Mouse (Mus musculus) liver, postnatal 0 days (tissue): ENCODE results near the gene Klhl12. TPM values are rescaled to one million over a fixed set of nuclear protein-coding genes. Genes with fewer than 3 reads are reported as not detected.
A peak's percentile ranks its signal among the peaks of the same experiment; 100 is the strongest.

Experiments
- ATAC-seq: fragments of 200-750 bp; cut with Nextera tagmentation; 2 replicates; pipeline ENCODE4 v1.8.0; 2017; ENCODE audit warnings: mild to moderate bottlenecking, moderate library complexity
- DNase-seq: peaks from one replicate; pipeline ENCODE4 v3.0.0-alpha.2; 2016
- H3K27ac ChIP-seq: fragments of 300-500 bp; sonication (generic); 2 replicates; pipeline ENCODE4 v1.5.1; 2014; ENCODE audit warnings: antibody characterized with exemption, moderate library complexity, mild to moderate bottlenecking, low read depth
- H3K27me3 ChIP-seq: fragments of 300-500 bp; sonication (generic); 2 replicates; pipeline ENCODE4 v1.6.1; 2014; ENCODE audit warnings: low read length, control low read depth, mixed read lengths; ENCODE audit not compliant: insufficient read depth
- H3K36me3 ChIP-seq: fragments of 300-500 bp; sonication (generic); replicated peaks from 2 replicates; pipeline ENCODE4 v1.6.1; 2014; ENCODE audit warnings: mild to moderate bottlenecking, control low read depth, low read length, moderate library complexity, mixed read lengths; ENCODE audit not compliant: insufficient read depth
- H3K4me1 ChIP-seq: fragments of 300-500 bp; sonication (generic); 2 replicates; pipeline ENCODE4 v1.6.1; 2014; ENCODE audit warnings: antibody characterized with exemption, mild to moderate bottlenecking, control low read depth; ENCODE audit not compliant: insufficient read depth
- H3K4me2 ChIP-seq: fragments of 300-500 bp; sonication (generic); 2 replicates; pipeline ENCODE4 v1.6.1; 2014; ENCODE audit warnings: low read depth, mild to moderate bottlenecking, low read length, moderate library complexity, mixed read lengths
- H3K4me3 ChIP-seq: fragments of 300-500 bp; sonication (generic); 2 replicates; pipeline ENCODE4 v1.5.1; 2014; ENCODE audit warnings: low read depth, low read length
- H3K9ac ChIP-seq: fragments of 300-500 bp; sonication (generic); replicated peaks from 2 replicates; pipeline ENCODE4 v1.6.1; 2014; ENCODE audit warnings: mild to moderate bottlenecking, moderate library complexity
- H3K9me3 ChIP-seq: fragments of 300-500 bp; sonication (generic); 2 replicates; pipeline ENCODE4 v1.6.1; 2016; ENCODE audit warnings: mild to moderate bottlenecking, control low read depth, low read length, mixed read lengths
- CTCF ChIP-seq: sonication (generic); IDR thresholded peaks from 2 replicates; pipeline ENCODE4 v1.5.1; 2016; ENCODE audit warnings: antibody characterized with exemption, low read depth
- EP300 ChIP-seq: IDR thresholded peaks from 2 replicates; pipeline ENCODE4 v1.6.1; 2016; ENCODE audit warnings: antibody characterized with exemption, low read depth, mild to moderate bottlenecking
- WGBS: fragments of 180-500 bp; shearing (Covaris S2); extraction: QIAGEN DNeasy Blood & Tissue Kit; methylation state at CpG from one replicate; pipeline ENCODE4 v1.1.7; 2014; ENCODE audit not compliant: insufficient replicate concordance; 5-methylcytosine and 5-hydroxymethylcytosine counted together
- polyA plus RNA-seq: library from polyadenylated mRNA; unstranded; fragments of >200 nt; fragmentation: Nextera tagmentation; extraction: Ambion mirVana; gene quantifications from 2 replicates; pipeline ENCODE4 v1.2.1, GENCODE M21; 2015

The Klhl12 gene
- polyA plus RNA-seq, 1 experiment from 2014 or later: 13.2 TPM

GRCm38 (mm10) chr1:134414501-134415167, 40.7 kb upstream of the Klhl12 start:
- TF ChIP-seq EP300: no peak; the same call in 1 of the 2 replicates
- peak; percentile 43 for TF ChIP-seq CTCF
- Histone ChIP-seq H3K9me3 (no peaks in the 10 kb centered on the region), H3K27me3 (no peaks in the 10 kb centered on the region), H3K4me2 (peak overlapping the region; percentile 74), H3K27ac (peak overlapping the region; percentile 97), H3K9ac (peak overlapping the region; percentile 92), H3K36me3 (peaks cover 7% of the 10 kb centered on the region), H3K4me3 (peak overlapping the region; percentile 85), H3K4me1 (peaks cover 40% of the 10 kb centered on the region)
- ATAC-seq: peak; percentile 62
- DNase-seq: no peak
- 14% methylated on average over 11 of the region's 11 CpGs for WGBS

GRCm38 (mm10) chr1:134415168-134415831, 40.0 kb upstream of the Klhl12 start, which contains the start of gene Adipor1:
Gene Adipor1 (plus strand): TSS chr1:134415378.
- Histone ChIP-seq H3K4me1 (peaks cover 47% of the 10 kb centered on the region), H3K4me2 (peak within 1 kb of the TSS; percentile 74), H3K4me3 (peak within 1 kb of the TSS; percentile 85), H3K36me3 (peaks cover 6% of the 10 kb centered on the region), H3K27ac (peak within 1 kb of the TSS; percentile 97), H3K9me3 (no peaks in the 10 kb centered on the region), H3K27me3 (no peaks in the 10 kb centered on the region), H3K9ac (peak within 1 kb of the TSS; percentile 92)
- DNase-seq (peak; percentile 98), ATAC-seq (peak; percentile 98)
- peak; percentile 62; the same call in 1 of the 2 replicates for TF ChIP-seq EP300
- TF ChIP-seq CTCF: no peak
- WGBS: 2% methylated on average over 58 of the region's 77 CpGs

- peaks cover 9% of the 10 kb centered on the region for H3K36me3 ChIP-seq
- DNase-seq: no peak
- H3K9ac ChIP-seq: peak overlapping the region; percentile 40
- peaks cover 71% of the 10 kb centered on the region for H3K4me1 ChIP-seq
- peak overlapping the region; percentile 71 for H3K27ac ChIP-seq
- no peaks in the 10 kb centered on the region for H3K27me3 ChIP-seq
- peak overlapping the region; percentile 74 for H3K4me2 ChIP-seq
- WGBS: 53% methylated on average over 2 of the region's 2 CpGs
- H3K9me3 ChIP-seq: no peaks in the 10 kb centered on the region
- H3K4me3 ChIP-seq: peak overlapping the region; percentile 85
- ATAC-seq: no peak
- TF ChIP-seq EP300 (no peak), CTCF (no peak)
Observed at GRCm38 (mm10) chr1:134418414-134418975, 36.8 kb upstream of the Klhl12 start.

- no peaks in the 10 kb centered on the region for H3K27me3 ChIP-seq
- H3K27ac ChIP-seq: peak overlapping the region; percentile 71
- H3K36me3 ChIP-seq: peaks cover 15% of the 10 kb centered on the region
- H3K4me1 ChIP-seq: peaks cover 70% of the 10 kb centered on the region
- DNase-seq (no peak), ATAC-seq (no peak)
- 3% methylated on average over 1 of the region's 1 CpGs for WGBS
- H3K4me3 ChIP-seq: peak overlapping the region; percentile 85; the same call in 1 of the 2 replicates
- no peak overlapping the region; the same call in 1 of the 2 replicates for H3K9ac ChIP-seq
- no peaks in the 10 kb centered on the region for H3K9me3 ChIP-seq
- TF ChIP-seq CTCF: no peak
- TF ChIP-seq EP300: no peak
- peak overlapping the region; percentile 74 for H3K4me2 ChIP-seq
Observed at GRCm38 (mm10) chr1:134419176-134419575, 36.2 kb upstream of the Klhl12 start.

GRCm38 (mm10) chr1:134419751-134420458, 35.4 kb upstream of the Klhl12 start:
- H3K9ac ChIP-seq: no peak overlapping the region; the same call in 1 of the 2 replicates
- H3K27ac ChIP-seq: peak overlapping the region; percentile 71
- H3K4me3 ChIP-seq: peak overlapping the region; percentile 85
- DNase-seq (peak; percentile 39), ATAC-seq (peak; percentile 0; the same call in 1 of the 2 replicates)
- H3K4me2 ChIP-seq: peak overlapping the region; percentile 74
- peaks cover 22% of the 10 kb centered on the region for H3K36me3 ChIP-seq
- peak; percentile 48 for TF ChIP-seq EP300
- no peak for TF ChIP-seq CTCF
- peaks cover 69% of the 10 kb centered on the region for H3K4me1 ChIP-seq
- H3K9me3 ChIP-seq: no peaks in the 10 kb centered on the region
- 10% methylated on average over 5 of the region's 5 CpGs for WGBS
- H3K27me3 ChIP-seq: no peaks in the 10 kb centered on the region
